Mouse (Mus musculus): Measurements from ENCODE around the gene Gm26620.

GRCm38 (mm10) chr1:170871961-170872360, 12.9 kb upstream of the Gm26620 start:
- peak; percentile 34 for TF ChIP-seq RAD21 (IDR thresholded peaks at IDR 0.05; ENCODE audit: low read depth, low read length)
- peak in 1 of 2 experiments; percentile 43; a peak in 3 of 4 replicates for TF ChIP-seq CTCF (conservative IDR thresholded peaks at IDR 0.05 in 1 of 2, IDR thresholded peaks at IDR 0.05 in 1 of 2; ENCODE audit: low read depth in 2 of 2, low read length in 2 of 2)
- TF ChIP-seq ZMIZ1 (IDR thresholded peaks at IDR 0.05; ENCODE audit: low read depth, low read length): no peak
- no peak for TF ChIP-seq POLR2AphosphoS2 (IDR thresholded peaks at IDR 0.05; ENCODE audit: low read depth, low read length)
- TF ChIP-seq EP300 (IDR thresholded peaks at IDR 0.05; ENCODE audit: low read length): no peak
- TF ChIP-seq CHD1 (IDR thresholded peaks at IDR 0.05; ENCODE audit: low read depth, low read length): no peak
- no peak for TF ChIP-seq BHLHE40 (IDR thresholded peaks at IDR 0.05; ENCODE audit: low read depth, low read length)
- TF ChIP-seq TCF12 (IDR thresholded peaks at IDR 0.05; ENCODE audit: low read depth, low read length): no peak
- TF ChIP-seq TBP (conservative IDR thresholded peaks at IDR 0.05; ENCODE audit: low read depth, low read length): no peak
- no peak for TF ChIP-seq RCOR1 (conservative IDR thresholded peaks at IDR 0.05; ENCODE audit: low read depth, low read length)
- no peak for TF ChIP-seq MXI1 (IDR thresholded peaks at IDR 0.05; ENCODE audit: low read depth, low read length)
- TF ChIP-seq SMC3 (IDR thresholded peaks at IDR 0.05; ENCODE audit: low read depth, low read length): peak; percentile 17; the same call in 1 of the 2 replicates

All from CH12.LX (cell line).